Mouse (Mus musculus) ES-E14 (cell line): ENCODE data around the gene Cacna2d2. TPM values are rescaled to one million over a fixed set of nuclear protein-coding genes. Genes with fewer than 3 reads are reported as not detected.

Experiments
- DNase-seq: peaks from one replicate; pipeline ENCODE4 v3.0.0-alpha.2; 2013; ENCODE audit warnings: low read depth, low spot score
- H3K27ac ChIP-seq: 2 replicates; pipeline ENCODE4 v1.5.1; 2012; ENCODE audit warnings: low read depth, mild to moderate bottlenecking, low read length, moderate library complexity, mixed read lengths; ENCODE audit not compliant: poor library complexity, insufficient read depth, severe bottlenecking
- H3K36me3 ChIP-seq: 2 replicates; pipeline ENCODE4 v1.6.1; 2012; ENCODE audit warnings: mild to moderate bottlenecking, low read length, moderate library complexity, mixed read lengths; ENCODE audit not compliant: control insufficient read depth, poor library complexity, insufficient read depth, severe bottlenecking
- H3K4me1 ChIP-seq, 2 experiments: fragments of 150-350 bp in 1 of 2; sonication (generic) in 1 of 2; 2 replicates each; pipeline ENCODE4 v1.6.1; 2012; ENCODE audit warnings: low read length in 2 of 2, mild to moderate bottlenecking in 1 of 2, mixed read lengths in 1 of 2; ENCODE audit not compliant: control insufficient read depth in 2 of 2, insufficient read depth in 2 of 2, poor library complexity in 1 of 2
- H3K4me3 ChIP-seq, 2 experiments: fragments of 150-350 bp in 1 of 2; sonication (generic) in 1 of 2; 2 replicates each; pipeline ENCODE4 v1.5.1; 2012; ENCODE audit warnings: low read length in 2 of 2, low read depth in 1 of 2, mild to moderate bottlenecking in 1 of 2, mixed read lengths in 1 of 2; ENCODE audit not compliant: insufficient read depth in 1 of 2, poor library complexity in 1 of 2, severe bottlenecking in 1 of 2
- H3K9ac ChIP-seq: 2 replicates; pipeline ENCODE4 v1.6.1; 2012; ENCODE audit warnings: low read depth, mild to moderate bottlenecking, low read length, mixed read lengths; ENCODE audit not compliant: poor library complexity, insufficient read depth, severe bottlenecking
- H3K9me3 ChIP-seq: fragments of 150-350 bp; sonication (generic); 2 replicates; pipeline ENCODE4 v1.6.1; 2012; ENCODE audit warnings: low read depth, mild to moderate bottlenecking, low read length; ENCODE audit not compliant: control insufficient read depth, insufficient read depth
- CHD2 ChIP-seq: IDR thresholded peaks from 2 replicates; pipeline ENCODE4 v1.6.1; 2014; ENCODE audit warnings: mild to moderate bottlenecking, low read depth, low read length, inconsistent platforms
- HCFC1 ChIP-seq: IDR thresholded peaks from 2 replicates; pipeline ENCODE4 v1.6.1; 2012; ENCODE audit warnings: low read length, inconsistent platforms, borderline replicate concordance; ENCODE audit not compliant: insufficient read depth
- MAFK ChIP-seq: IDR thresholded peaks from 2 replicates; pipeline ENCODE4 v1.6.1; 2014; ENCODE audit warnings: mild to moderate bottlenecking, low read depth, low read length, inconsistent platforms; ENCODE audit not compliant: insufficient read depth
- ZC3H11A ChIP-seq: IDR thresholded peaks from 2 replicates; pipeline ENCODE4 v1.6.1; 2012; ENCODE audit warnings: low read depth, mild to moderate bottlenecking, inconsistent platforms, low read length, borderline replicate concordance
- ZNF384 ChIP-seq: IDR thresholded peaks from 2 replicates; pipeline ENCODE4 v1.6.1; 2012; ENCODE audit warnings: low read depth, low read length, inconsistent platforms
- in situ Hi-C, 2 experiments: fragments of 600-800 bp; cut with MboI; formaldehyde crosslinking; loops; one replicate each; pipeline ENCODE4 v1.15.1; 2025; ENCODE audit warnings: low sequenced_read_pairs in 2 of 2, inconsistent platforms in 1 of 2; ENCODE audit not compliant: unreplicated experiment in 2 of 2
- total RNA-seq: library from RNA; depleted of rRNA; stranded (reverse); fragments of 300-350 nt; gene quantifications from 2 replicates; pipeline ENCODE4 v1.2.3, GENCODE M21; 2012

Cacna2d2 gene
- total RNA-seq, 1 experiment: 0.85 TPM

GRCm38 (mm10) chr9:107366644-107367043, 32.8 kb upstream of the Cacna2d2 start:
- no peak for DNase-seq
- no peak overlapping the region for H3K27ac ChIP-seq
- no peaks in the 10 kb centered on the region for H3K9me3 ChIP-seq
- H3K9ac ChIP-seq: no peak overlapping the region
- in situ Hi-C loops: loop anchor here in 1 of 2 experiments (10.0 kb wide), 1 partner anchor 148 kb away; no protein-coding TSS in a partner anchor
- H3K4me3 ChIP-seq: no peak overlapping the region
- TF ChIP-seq ZC3H11A (peak; percentile 56), ZNF384 (no peak), CHD2 (no peak), HCFC1 (no peak), MAFK (no peak)
- H3K4me1 ChIP-seq: peaks cover 3 to 13% of the 10 kb centered on the region in 2 experiments; a peak in 3 of 4 replicates
- no peaks in the 10 kb centered on the region for H3K36me3 ChIP-seq

GRCm38 (mm10) chr9:107368302-107368701, 31.1 kb upstream of the Cacna2d2 start:
- Histone ChIP-seq H3K4me3 (no peak overlapping the region), H3K36me3 (no peaks in the 10 kb centered on the region), H3K4me1 (peaks cover 3 to 15% of the 10 kb centered on the region in 2 experiments; a peak in 3 of 4 replicates), H3K27ac (no peak overlapping the region), H3K9me3 (no peaks in the 10 kb centered on the region), H3K9ac (no peak overlapping the region)
- TF ChIP-seq ZC3H11A (no peak), ZNF384 (no peak), HCFC1 (no peak), MAFK (no peak), CHD2 (no peak)
- in situ Hi-C loops: loop anchor here in 1 of 2 experiments (10.0 kb wide), 1 partner anchor 146 kb away; no protein-coding TSS in a partner anchor
- no peak for DNase-seq

GRCm38 (mm10) chr9:107369270-107370105, 29.9 kb upstream of the Cacna2d2 start:
- no peak overlapping the region for H3K9ac ChIP-seq
- no peak overlapping the region for H3K4me3 ChIP-seq
- no peak for DNase-seq
- TF ChIP-seq ZNF384 (no peak), ZC3H11A (no peak), HCFC1 (no peak), CHD2 (no peak), MAFK (no peak)
- in situ Hi-C loops: loop anchor here in 1 of 2 experiments (10.0 kb wide), 1 partner anchor 145 kb away; no protein-coding TSS in a partner anchor
- no peak overlapping the region for H3K27ac ChIP-seq
- peaks cover 3 to 22% of the 10 kb centered on the region in 2 experiments; a peak in 3 of 4 replicates for H3K4me1 ChIP-seq
- no peaks in the 10 kb centered on the region for H3K9me3 ChIP-seq
- H3K36me3 ChIP-seq: no peaks in the 10 kb centered on the region

- H3K4me3 ChIP-seq: no peak overlapping the region
- TF ChIP-seq ZC3H11A (no peak), HCFC1 (no peak), ZNF384 (no peak), MAFK (no peak), CHD2 (no peak)
- in situ Hi-C loops: no loop called here
- peaks cover 3 to 20% of the 10 kb centered on the region in 2 experiments; a peak in 3 of 4 replicates for H3K4me1 ChIP-seq
- no peak for DNase-seq
- no peaks in the 10 kb centered on the region for H3K9me3 ChIP-seq
- H3K9ac ChIP-seq: no peak overlapping the region
- H3K27ac ChIP-seq: no peak overlapping the region
- no peaks in the 10 kb centered on the region for H3K36me3 ChIP-seq
These were observed 29.3 kb upstream of the Cacna2d2 start for GRCm38 (mm10) chr9:107370106-107370463.
